Mouse (Mus musculus) stomach, embryonic 16.5 days (tissue): Measurements from ENCODE around the gene Krt80. TPM values are rescaled to one million over a fixed set of nuclear protein-coding genes. Genes with fewer than 3 reads are reported as not detected.

Experiments
- ATAC-seq: fragments of 200-750 bp; cut with Nextera tagmentation; 2 replicates; pipeline ENCODE4 v1.8.0; 2017; ENCODE audit warnings: moderate number of reproducible peaks, moderate TSS enrichment; ENCODE audit not compliant: insufficient read depth, low FRiP score
- H3K27ac ChIP-seq: fragments of 300-500 bp; sonication (generic); 2 replicates; pipeline ENCODE4 v1.5.1; 2014; ENCODE audit warnings: low read length
- H3K27me3 ChIP-seq: fragments of 300-500 bp; sonication (generic); 2 replicates; pipeline ENCODE4 v1.6.1; 2014; ENCODE audit warnings: low read length, control low read depth, mixed read lengths; ENCODE audit not compliant: control insufficient read depth, insufficient read depth
- H3K36me3 ChIP-seq: fragments of 300-500 bp; sonication (generic); 2 replicates; pipeline ENCODE4 v1.6.1; 2014; ENCODE audit warnings: low read length; ENCODE audit not compliant: control insufficient read depth, insufficient read depth
- H3K4me1 ChIP-seq: fragments of 300-500 bp; sonication (generic); 2 replicates; pipeline ENCODE4 v1.6.1; 2014; ENCODE audit warnings: low read length, control low read depth, mixed read lengths; ENCODE audit not compliant: control insufficient read depth, insufficient read depth
- H3K4me2 ChIP-seq: fragments of 300-500 bp; sonication (generic); 2 replicates; pipeline ENCODE4 v1.6.1; 2014; ENCODE audit warnings: low read depth, low read length, mixed read lengths
- H3K4me3 ChIP-seq: fragments of 300-500 bp; sonication (generic); replicated peaks from 2 replicates; pipeline ENCODE4 v1.5.1; 2014; ENCODE audit warnings: mild to moderate bottlenecking, low read length
- H3K9ac ChIP-seq: fragments of 300-500 bp; sonication (generic); 2 replicates; pipeline ENCODE4 v1.6.1; 2014; ENCODE audit warnings: low read length
- H3K9me3 ChIP-seq: fragments of 300-500 bp; sonication (generic); replicated peaks from 2 replicates; pipeline ENCODE4 v1.6.1; 2016; ENCODE audit warnings: low read length, control low read depth; ENCODE audit not compliant: control insufficient read depth
- WGBS: fragments of 180-500 bp; shearing (Covaris S2); extraction: QIAGEN DNeasy Blood & Tissue Kit; methylation state at CpG from one replicate; pipeline ENCODE4 v1.1.7; 2014; 5-methylcytosine and 5-hydroxymethylcytosine counted together
- polyA plus RNA-seq: library from polyadenylated mRNA; unstranded; fragments of >200 nt; fragmentation: Nextera tagmentation; extraction: Ambion mirVana; gene quantifications from 2 replicates; pipeline ENCODE4 v1.2.1, GENCODE M21; 2015

Gene Krt80
- polyA plus RNA-seq, 1 experiment from 2014 or later: 37.4 TPM

GRCm38 (mm10) chr15:101364891-101365671, 4.9 kb downstream of the Krt80 start:
- no peak overlapping the region for H3K4me3 ChIP-seq
- peak overlapping the region; percentile 87 for H3K27ac ChIP-seq
- ATAC-seq: no peak
- peak overlapping the region; percentile 41 for H3K9ac ChIP-seq
- H3K27me3 ChIP-seq: no peaks in the 10 kb centered on the region
- 61% methylated on average over 7 of the region's 7 CpGs for WGBS
- H3K9me3 ChIP-seq: no peaks in the 10 kb centered on the region
- H3K4me2 ChIP-seq: no peak overlapping the region
- peaks cover 49% of the 10 kb centered on the region for H3K4me1 ChIP-seq
- H3K36me3 ChIP-seq: no peaks in the 10 kb centered on the region

GRCm38 (mm10) chr15:101364425-101364824, 5.5 kb downstream of the Krt80 start:
- 0 out of 2 replicates have a peak, but pooled peaks have one; percentile 5 for ATAC-seq
- peak overlapping the region; percentile 8; the same call in 1 of the 2 replicates for H3K27ac ChIP-seq
- no peak overlapping the region for H3K4me2 ChIP-seq
- H3K9ac ChIP-seq: no peak overlapping the region
- H3K27me3 ChIP-seq: no peaks in the 10 kb centered on the region
- peaks cover 43% of the 10 kb centered on the region for H3K4me1 ChIP-seq
- no peaks in the 10 kb centered on the region for H3K36me3 ChIP-seq
- WGBS: 51% methylated on average over 6 of the region's 6 CpGs
- H3K9me3 ChIP-seq: no peaks in the 10 kb centered on the region
- no peak overlapping the region for H3K4me3 ChIP-seq

GRCm38 (mm10) chr15:101363933-101364332, 6.0 kb downstream of the Krt80 start:
- H3K36me3 ChIP-seq: no peaks in the 10 kb centered on the region
- no peak overlapping the region for H3K4me2 ChIP-seq
- no peak for ATAC-seq
- H3K27ac ChIP-seq: no peak overlapping the region
- no peak overlapping the region for H3K4me3 ChIP-seq
- H3K27me3 ChIP-seq: no peaks in the 10 kb centered on the region
- H3K9me3 ChIP-seq: no peaks in the 10 kb centered on the region
- WGBS: 81% methylated on average over 6 of the region's 6 CpGs
- no peak overlapping the region for H3K9ac ChIP-seq
- peaks cover 38% of the 10 kb centered on the region for H3K4me1 ChIP-seq

GRCm38 (mm10) chr15:101362393-101363010, 7.5 kb downstream of the Krt80 start:
- H3K27me3 ChIP-seq: no peaks in the 10 kb centered on the region
- no peak overlapping the region for H3K4me3 ChIP-seq
- peaks cover 35% of the 10 kb centered on the region for H3K4me1 ChIP-seq
- peak overlapping the region; percentile 47 for H3K27ac ChIP-seq
- ATAC-seq: no peak
- no peak overlapping the region; the same call in 1 of the 2 replicates for H3K9ac ChIP-seq
- H3K9me3 ChIP-seq: no peaks in the 10 kb centered on the region
- H3K4me2 ChIP-seq: no peak overlapping the region
- 53% methylated on average over 4 of the region's 4 CpGs for WGBS
- no peaks in the 10 kb centered on the region for H3K36me3 ChIP-seq

- Histone ChIP-seq H3K4me2 (no peak overlapping the region), H3K4me1 (no peaks in the 10 kb centered on the region; the same call in 1 of the 2 replicates), H3K4me3 (no peak overlapping the region), H3K9ac (no peak overlapping the region), H3K27ac (no peak overlapping the region), H3K36me3 (no peaks in the 10 kb centered on the region), H3K9me3 (no peaks in the 10 kb centered on the region), H3K27me3 (no peaks in the 10 kb centered on the region)
- WGBS: 77% methylated on average over 4 of the region's 4 CpGs
- no peak for ATAC-seq
Measured at GRCm38 (mm10) chr15:101355382-101355786, 14.6 kb downstream of the Krt80 start.

GRCm38 (mm10) chr15:101352706-101353465, 17.1 kb downstream of the Krt80 start:
- Histone ChIP-seq H3K9me3 (no peaks in the 10 kb centered on the region), H3K4me3 (no peak overlapping the region), H3K27ac (no peak overlapping the region), H3K9ac (no peak overlapping the region), H3K4me2 (no peak overlapping the region), H3K4me1 (no peaks in the 10 kb centered on the region; the same call in 1 of the 2 replicates), H3K36me3 (no peaks in the 10 kb centered on the region), H3K27me3 (no peaks in the 10 kb centered on the region)
- ATAC-seq: no peak
- WGBS: 50% methylated on average over 10 of the region's 10 CpGs

- H3K4me1 ChIP-seq: no peaks in the 10 kb centered on the region; the same call in 1 of the 2 replicates
- 0 out of 2 replicates have a peak overlapping the region, but pooled peaks have one; percentile 19 for H3K9ac ChIP-seq
- WGBS: 72% methylated on average over 13 of the region's 13 CpGs
- no peaks in the 10 kb centered on the region for H3K9me3 ChIP-seq
- no peak for ATAC-seq
- H3K4me3 ChIP-seq: no peak overlapping the region
- H3K27me3 ChIP-seq: no peaks in the 10 kb centered on the region
- no peak overlapping the region for H3K4me2 ChIP-seq
- no peaks in the 10 kb centered on the region for H3K36me3 ChIP-seq
- H3K27ac ChIP-seq: no peak overlapping the region
Measured at GRCm38 (mm10) chr15:101352047-101352446, 17.9 kb downstream of the Krt80 start.

- Histone ChIP-seq H3K4me3 (no peak overlapping the region), H3K27ac (no peak overlapping the region), H3K4me1 (no peaks in the 10 kb centered on the region), H3K9me3 (no peaks in the 10 kb centered on the region), H3K9ac (no peak overlapping the region), H3K4me2 (no peak overlapping the region), H3K36me3 (no peaks in the 10 kb centered on the region), H3K27me3 (no peaks in the 10 kb centered on the region)
- ATAC-seq: no peak
- 65% methylated on average over 5 of the region's 5 CpGs for WGBS
Measured at GRCm38 (mm10) chr15:101341797-101342515, 28.0 kb downstream of the Krt80 start.
